Mouse (Mus musculus): Measurements from ENCODE around the gene Astl.

- peak; percentile 46 for TF ChIP-seq CTCF (IDR thresholded peaks at IDR 0.05)
- no peak for TF ChIP-seq EP300 (IDR thresholded peaks at IDR 0.05)
Observed at GRCm38 (mm10) chr2:127306123-127306522, 32.3 kb upstream of the Astl start.
